Mouse (Mus musculus) MEL (cell line): ENCODE data around the gene Nexn. TPM values are rescaled to one million over a fixed set of nuclear protein-coding genes. Genes with fewer than 3 reads are reported as not detected.

Experiments used
- DNase-seq: peaks from one replicate; pipeline ENCODE4 v3.0.0; 2011; ENCODE audit warnings: low read depth, low spot score
- H3K27ac ChIP-seq: 2 replicates; pipeline ENCODE4 v1.5.1; 2012; ENCODE audit warnings: low read depth, mild to moderate bottlenecking, control low read depth, low read length, moderate library complexity; ENCODE audit not compliant: control insufficient read depth
- H3K27me3 ChIP-seq, 2 experiments: fragments of 150-350 bp in 1 of 2; sonication (generic) in 1 of 2; 2 replicates each; pipeline ENCODE4 v1.6.1; 2012; ENCODE audit warnings: low read length in 2 of 2, mild to moderate bottlenecking in 2 of 2, improper control_type of control experiment in 1 of 2, moderate library complexity in 1 of 2; ENCODE audit not compliant: insufficient read depth in 2 of 2, control insufficient read depth in 1 of 2
- H3K36me3 ChIP-seq, 2 experiments: 2 replicates each; pipeline ENCODE4 v1.6.1; 2012 to 2014; ENCODE audit warnings: low read length in 2 of 2, improper control_type of control experiment in 1 of 2, inconsistent platforms in 1 of 2, mild to moderate bottlenecking in 1 of 2; ENCODE audit not compliant: insufficient read depth in 2 of 2, control insufficient read depth in 1 of 2
- H3K4me1 ChIP-seq, 2 experiments: fragments of 150-350 bp in 1 of 2; sonication (generic) in 1 of 2; 2 replicates each; pipeline ENCODE4 v1.6.1; 2012; ENCODE audit warnings: low read length in 2 of 2, improper control_type of control experiment in 1 of 2, mild to moderate bottlenecking in 1 of 2; ENCODE audit not compliant: insufficient read depth in 2 of 2, control insufficient read depth in 1 of 2
- H3K4me3 ChIP-seq, 2 experiments: fragments of 150-350 bp in 1 of 2; sonication (generic) in 1 of 2; 2 replicates each; pipeline ENCODE4 v1.5.1; 2012; ENCODE audit warnings: low read depth in 2 of 2, low read length in 2 of 2, mild to moderate bottlenecking in 2 of 2, moderate library complexity in 2 of 2, control low read depth in 1 of 2, improper control_type of control experiment in 1 of 2; ENCODE audit not compliant: control insufficient read depth in 1 of 2, insufficient read depth in 1 of 2
- H3K79me2 ChIP-seq: 2 replicates; pipeline ENCODE4 v1.6.1; 2012; ENCODE audit warnings: mild to moderate bottlenecking, low read length, moderate library complexity; ENCODE audit not compliant: control insufficient read depth, poor library complexity, insufficient read depth
- H3K9ac ChIP-seq: 2 replicates; pipeline ENCODE4 v1.6.1; 2012; ENCODE audit warnings: low read depth, mild to moderate bottlenecking, control low read depth, low read length, moderate library complexity; ENCODE audit not compliant: control insufficient read depth, poor library complexity, severe bottlenecking
- H3K9me3 ChIP-seq: fragments of 150-350 bp; sonication (generic); replicated peaks from 2 replicates; pipeline ENCODE4 v1.6.1; 2012; ENCODE audit warnings: mild to moderate bottlenecking, low read length, improper control_type of control experiment, moderate library complexity; ENCODE audit not compliant: insufficient read depth
- CTCF ChIP-seq, 3 experiments: IDR thresholded peaks in 2 of 3; conservative IDR thresholded peaks in 1 of 3; 2 replicates each; pipeline ENCODE4 v1.5.1; 2011 to 2012; ENCODE audit warnings: low read length in 3 of 3, low read depth in 2 of 3, mild to moderate bottlenecking in 2 of 3, improper control_type of control experiment in 1 of 3, inconsistent platforms in 1 of 3, mixed read lengths in 1 of 3, moderate library complexity in 1 of 3; ENCODE audit not compliant: control insufficient read depth in 1 of 3, insufficient read depth in 1 of 3, poor library complexity in 1 of 3, severe bottlenecking in 1 of 3
- E2F4 ChIP-seq: IDR thresholded peaks from 2 replicates; pipeline ENCODE4 v1.6.1; 2011; ENCODE audit warnings: low read depth, low read length, improper control_type of control experiment, borderline replicate concordance
- ELF1 ChIP-seq: IDR thresholded peaks from 2 replicates; pipeline ENCODE4 v1.6.1; 2014; ENCODE audit warnings: low read depth, mild to moderate bottlenecking, inconsistent platforms, low read length, improper control_type of control experiment, moderate library complexity
- EP300 ChIP-seq, 2 experiments: IDR thresholded peaks; 2 replicates each; pipeline ENCODE4 v1.6.1; 2011; ENCODE audit warnings: improper control_type of control experiment in 2 of 2, low read length in 2 of 2, low read depth in 1 of 2, mild to moderate bottlenecking in 1 of 2
- ETS1 ChIP-seq: IDR thresholded peaks from 2 replicates; pipeline ENCODE4 v1.6.1; 2012; ENCODE audit warnings: low read depth, mild to moderate bottlenecking, inconsistent platforms, low read length, improper control_type of control experiment, moderate library complexity
- GATA1 ChIP-seq: IDR thresholded peaks from 2 replicates; pipeline ENCODE4 v1.6.1; 2011; ENCODE audit warnings: low read depth, low read length, improper control_type of control experiment
- HCFC1 ChIP-seq: IDR thresholded peaks from 2 replicates; pipeline ENCODE4 v1.6.1; 2012; ENCODE audit warnings: low read depth, mild to moderate bottlenecking, inconsistent platforms, low read length, improper control_type of control experiment, moderate library complexity
- JUND ChIP-seq: IDR thresholded peaks from 2 replicates; pipeline ENCODE4 v1.6.1; 2011; ENCODE audit warnings: low read depth, mild to moderate bottlenecking, improper control_type of control experiment, low read length
- KAT2A ChIP-seq: conservative IDR thresholded peaks from 2 replicates; pipeline ENCODE4 v1.6.1; 2012; ENCODE audit warnings: low read depth, low read length, improper control_type of control experiment, inconsistent platforms
- MAX ChIP-seq: IDR thresholded peaks from 2 replicates; pipeline ENCODE4 v1.6.1; 2011; ENCODE audit warnings: low read length, improper control_type of control experiment
- MXI1 ChIP-seq: IDR thresholded peaks from 2 replicates; pipeline ENCODE4 v1.6.1; 2011; ENCODE audit warnings: mild to moderate bottlenecking, low read depth, low read length, improper control_type of control experiment
- MYB ChIP-seq: IDR thresholded peaks from 2 replicates; pipeline ENCODE4 v1.6.1; 2011; ENCODE audit warnings: mild to moderate bottlenecking, low read depth, low read length, improper control_type of control experiment
- MYC ChIP-seq: IDR thresholded peaks from 2 replicates; pipeline ENCODE4 v1.6.1; 2011; ENCODE audit warnings: low read depth, mild to moderate bottlenecking, low read length, improper control_type of control experiment, moderate library complexity
- NELFE ChIP-seq: IDR thresholded peaks from 2 replicates; pipeline ENCODE4 v1.6.1; 2011; ENCODE audit warnings: low read depth, low read length, improper control_type of control experiment
- NRF1 ChIP-seq: IDR thresholded peaks from 2 replicates; pipeline ENCODE4 v1.6.1; 2014; ENCODE audit warnings: low read depth, mild to moderate bottlenecking, inconsistent platforms, low read length, improper control_type of control experiment, moderate library complexity; ENCODE audit not compliant: poor library complexity, insufficient read depth, severe bottlenecking
- RAD21 ChIP-seq: IDR thresholded peaks from 2 replicates; pipeline ENCODE4 v1.6.1; 2011; ENCODE audit warnings: mild to moderate bottlenecking, low read depth, low read length, improper control_type of control experiment
- RCOR1 ChIP-seq: IDR thresholded peaks from 2 replicates; pipeline ENCODE4 v1.6.1; 2012; ENCODE audit warnings: low read depth, mild to moderate bottlenecking, inconsistent platforms, low read length, improper control_type of control experiment
- SMC3 ChIP-seq: IDR thresholded peaks from 2 replicates; pipeline ENCODE4 v1.6.1; 2011; ENCODE audit warnings: low read depth, low read length, improper control_type of control experiment
- TAL1 ChIP-seq: IDR thresholded peaks from 2 replicates; pipeline ENCODE4 v1.6.1; 2012; ENCODE audit warnings: mild to moderate bottlenecking, inconsistent platforms, low read length, moderate library complexity, mixed read lengths
- TBP ChIP-seq: IDR thresholded peaks from 2 replicates; pipeline ENCODE4 v1.8.0; 2011; ENCODE audit warnings: low read depth, low read length, improper control_type of control experiment
- USF1 ChIP-seq: IDR thresholded peaks from 2 replicates; pipeline ENCODE4 v1.6.1; 2014; ENCODE audit warnings: low read depth, mild to moderate bottlenecking, inconsistent platforms, low read length, improper control_type of control experiment, moderate library complexity
- ZC3H11A ChIP-seq: IDR thresholded peaks from 2 replicates; pipeline ENCODE4 v1.6.1; 2012; ENCODE audit warnings: low read depth, mild to moderate bottlenecking, inconsistent platforms, low read length, improper control_type of control experiment
- ZMIZ1 ChIP-seq: IDR thresholded peaks from 2 replicates; pipeline ENCODE4 v1.6.1; 2012; ENCODE audit warnings: low read depth, mild to moderate bottlenecking, inconsistent platforms, low read length, improper control_type of control experiment, moderate library complexity
- polyA plus RNA-seq, 2 experiments: library from polyadenylated mRNA; stranded (reverse) in 1 of 2; unstranded in 1 of 2; fragments of >175 nt in 1 of 2; fragments of >200 nt in 1 of 2; gene quantifications; 2 replicates each; pipeline versions ENCODE4 v1.2.1 to v1.2.4; 2012; ENCODE audit warnings: low replicate concordance in 2 of 2, low read depth in 1 of 2; ENCODE audit not compliant: insufficient read length in 2 of 2, insufficient read depth in 1 of 2, missing spikeins in 1 of 2
- total RNA-seq: library from RNA; depleted of rRNA; stranded (reverse); fragments of 300-350 nt; gene quantifications from 2 replicates; pipeline ENCODE4 v1.2.3, GENCODE M21; 2012

The Nexn gene
- total and polyA plus RNA-seq, 3 experiments, result 0.19 to 0.96 TPM; not detected in 1

DNA sequence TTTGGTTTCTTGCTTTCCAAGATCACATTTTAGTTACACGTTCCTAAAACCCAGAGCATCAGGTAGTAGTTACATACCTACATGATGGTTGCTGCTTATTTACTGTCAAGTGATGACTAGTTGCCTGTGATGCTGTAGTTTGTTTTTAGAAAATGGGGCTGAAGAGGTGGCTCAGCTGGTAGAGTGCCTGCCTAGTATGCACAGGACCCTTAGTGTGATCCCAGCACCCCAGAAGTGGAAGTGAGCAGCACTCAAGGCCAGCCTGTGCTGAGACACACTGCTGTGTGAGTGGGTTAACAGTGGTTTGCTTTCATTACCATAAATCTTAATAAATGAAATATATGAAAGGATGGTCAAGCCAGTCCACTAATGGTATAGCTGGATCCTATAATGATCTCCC is 26.6 kb downstream of the Nexn start:
- H3K27ac ChIP-seq, result no peak overlapping the region
- no peak for DNase-seq
- TF ChIP-seq RAD21 (no peak), ZC3H11A (no peak), ZMIZ1 (peak; percentile 11; the same call in 1 of the 2 replicates)
- H3K36me3 ChIP-seq, result peaks cover 11 to 29% of the 10 kb centered on the region in 2 experiments
- no peaks in the 10 kb centered on the region for H3K4me1 ChIP-seq
- no peaks in the 10 kb centered on the region for H3K79me2 ChIP-seq
- H3K9ac ChIP-seq, result no peak overlapping the region
- no peak overlapping the region for H3K4me3 ChIP-seq
- H3K9me3 ChIP-seq, result no peaks in the 10 kb centered on the region
- no peaks in the 10 kb centered on the region for H3K27me3 ChIP-seq

DNA sequence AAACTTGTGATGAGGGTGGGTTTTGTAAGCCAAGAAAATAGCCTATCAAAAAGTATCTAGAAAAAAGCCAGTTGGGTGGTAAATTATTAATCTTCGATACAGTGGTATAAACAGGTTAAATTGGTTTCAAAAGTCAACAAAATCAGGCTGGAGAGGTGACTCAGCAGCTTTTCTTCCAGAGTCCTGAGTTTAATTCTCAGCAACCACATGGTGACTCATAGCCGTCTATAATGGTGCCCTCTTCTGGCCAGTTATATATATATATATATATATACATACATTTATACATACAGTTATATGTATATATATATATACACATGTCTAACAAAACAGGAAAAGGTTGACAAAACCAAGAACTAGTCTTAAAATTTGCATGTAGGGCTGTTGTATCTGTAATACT is 27.3 kb downstream of the Nexn start:
- H3K27me3 ChIP-seq, result no peaks in the 10 kb centered on the region
- TF ChIP-seq HCFC1, result no peak
- no peak for TF ChIP-seq MYB
- TF ChIP-seq EP300 (IDR thresholded peaks at IDR 0.05; ENCODE audit: low read depth in 1 of 2, low read length in 2 of 2), result no peak
- peak; percentile 70; the same call in 1 of the 2 replicates for TF ChIP-seq JUND
- TF ChIP-seq RCOR1, result no peak
- no peak; the same call in 1 of the 2 replicates for TF ChIP-seq MXI1
- peak; percentile 93 for TF ChIP-seq MYC
- TF ChIP-seq KAT2A, result no peak
- TF ChIP-seq TAL1, result no peak
- no peak for TF ChIP-seq ZC3H11A
- TF ChIP-seq CTCF (IDR thresholded peaks at IDR 0.05 in 2 of 3, conservative IDR thresholded peaks at IDR 0.05 in 1 of 3; ENCODE audit: control insufficient read depth in 1 of 3, insufficient read depth in 1 of 3, low read depth in 2 of 3, low read length in 3 of 3, poor library complexity in 1 of 3, severe bottlenecking in 1 of 3), result peak in 1 of 3 experiments; percentile 10; a peak in 1 of 6 replicates
- TF ChIP-seq ZMIZ1, result 0 out of 2 replicates have a peak, but pooled peaks have one; percentile 15
- TF ChIP-seq ETS1, result no peak
- TF ChIP-seq USF1, result no peak
- no peak for TF ChIP-seq TBP
- TF ChIP-seq NRF1, result no peak
- TF ChIP-seq ELF1, result no peak
- 0 out of 2 replicates have a peak, but pooled peaks have one; percentile 14 for TF ChIP-seq SMC3
- no peak for TF ChIP-seq MAX
- no peak for TF ChIP-seq GATA1
- TF ChIP-seq NELFE, result no peak
- no peak for TF ChIP-seq RAD21
- TF ChIP-seq E2F4, result no peak
- TF ChIP-seq, all 39 proteins: peak for 5
- DNase-seq, result peak; percentile 78
- Histone ChIP-seq H3K27ac (no peak overlapping the region), H3K4me3 (no peak overlapping the region), H3K79me2 (no peaks in the 10 kb centered on the region), H3K9ac (no peak overlapping the region), H3K4me1 (no peaks in the 10 kb centered on the region), H3K36me3 (peaks cover 13 to 36% of the 10 kb centered on the region in 2 experiments), H3K9me3 (no peaks in the 10 kb centered on the region)
